Mouse (Mus musculus): ENCODE results near the gene Fam186b.

DNA sequence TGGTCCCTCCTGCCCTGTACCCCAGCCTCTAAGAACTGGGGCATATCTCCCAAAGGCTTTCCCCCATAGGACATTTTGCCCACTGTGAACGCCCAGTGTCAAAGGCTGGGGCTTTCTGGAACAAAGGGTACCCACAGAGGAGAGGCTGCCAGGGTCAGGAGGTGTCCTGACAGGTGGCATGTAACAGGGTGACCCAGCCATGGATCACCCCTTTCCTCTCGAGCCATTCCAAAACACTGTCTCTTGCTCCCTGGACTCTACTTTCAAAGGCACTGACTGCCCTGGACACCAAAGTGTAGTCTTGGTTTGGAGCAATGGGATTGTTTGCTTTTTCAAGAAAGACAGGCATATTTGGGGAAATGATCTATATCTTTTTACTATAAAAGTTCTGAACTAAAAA, 34.6 kb upstream of the Fam186b start:
- TF ChIP-seq MAX (IDR thresholded peaks at IDR 0.05; ENCODE audit: low read depth) (no peak), MYOG (IDR thresholded peaks at IDR 0.05; ENCODE audit: control insufficient read depth in 1 of 3, insufficient read depth in 1 of 3, insufficient read length in 2 of 3, low read depth in 2 of 3) (no peak), POLR2A (IDR thresholded peaks at IDR 0.05; ENCODE audit: insufficient read length, low read depth) (no peak), REST (IDR thresholded peaks at IDR 0.05; ENCODE audit: insufficient read depth, insufficient read length) (no peak), TCF12 (IDR thresholded peaks at IDR 0.05; ENCODE audit: insufficient read depth, poor library complexity, severe bottlenecking) (no peak)
